Comparison of ENCODE assay signal across 18 mouse cellular contexts in the genomic region with DNA sequence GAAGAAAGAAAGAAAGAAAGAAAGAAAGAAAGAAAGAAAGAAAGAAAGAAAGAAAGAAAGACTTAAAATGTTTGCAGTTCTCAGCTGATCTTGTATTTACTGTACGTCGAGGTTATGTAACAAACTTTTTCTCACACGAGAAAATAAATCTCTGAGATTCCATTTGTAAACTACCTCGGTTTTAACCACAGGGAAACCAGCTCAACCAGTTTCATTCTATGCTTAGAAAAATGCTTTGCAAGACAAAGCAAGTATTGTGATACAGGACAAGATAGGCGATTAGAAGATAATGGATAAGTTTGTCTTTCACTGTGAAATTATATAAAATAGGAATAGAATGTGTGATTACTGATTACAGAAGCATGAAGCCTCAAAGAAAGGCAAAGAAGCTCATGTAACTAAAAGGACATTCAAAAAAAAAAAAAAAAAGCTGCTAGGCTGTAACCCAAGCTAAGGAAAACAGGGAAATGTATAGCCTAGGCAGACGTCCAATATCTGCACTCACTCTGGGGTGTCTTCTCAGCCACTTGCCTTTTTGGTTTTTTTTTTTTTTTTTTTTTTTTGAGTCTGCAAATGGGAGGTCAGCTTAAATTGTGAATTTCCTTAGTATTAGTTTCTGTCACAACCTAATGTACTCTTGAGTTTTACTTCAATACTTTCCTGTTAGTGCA.
"Had no signal": no experiment of that assay in that cellular context is flagged by ENCODE, and none has a peak within 500 bp of the region (broad histone marks: within the 10 kb centered on the region; RNA-seq: fewer than 3 reads in every experiment).

No protein-coding gene starts in this region.

- H3K27ac ChIP-seq: left cerebral cortex, adult 2 months; limb, embryonic 13.5 days; liver, embryonic 13.5 days; lung, embryonic 15.5 days; stomach, postnatal 0 days had no signal

- H3K9me3 ChIP-seq: limb, embryonic 13.5 days; liver, embryonic 13.5 days; lung, embryonic 15.5 days had no signal

- H3K4me1 ChIP-seq: limb, embryonic 13.5 days; liver, embryonic 13.5 days; lung, embryonic 15.5 days had no signal

- H3K27me3 ChIP-seq: limb, embryonic 13.5 days; liver, embryonic 13.5 days; lung, embryonic 15.5 days had no signal

- H3K9ac ChIP-seq: limb, embryonic 13.5 days; liver, embryonic 13.5 days; lung, embryonic 15.5 days had no signal

- ATAC-seq: inflammation-experienced regulatory T-cells, adult 6 months; intestine, embryonic 16.5 days had no signal

- DNase-seq: kidney, adult 18-20 months; kidney, postnatal 10 days; kidney, postnatal 36 days; layer of hippocampus, postnatal 36 days; left cerebral cortex, postnatal 4 days; liver, embryonic 13.5 days; lung, postnatal 4 days; midbrain, embryonic 14.5 days; thymus, adult 2 months; thymus, postnatal 14 days; thymus, postnatal 4 days had no signal

- H3K36me3 ChIP-seq: limb, embryonic 13.5 days; liver, embryonic 13.5 days; lung, embryonic 15.5 days had no signal

- H3K4me2 ChIP-seq: limb, embryonic 13.5 days; liver, embryonic 13.5 days; lung, embryonic 15.5 days; midbrain, embryonic 11.5 days had no signal

- H3K4me3 ChIP-seq: left cerebral cortex, adult 2 months; limb, embryonic 13.5 days; liver, embryonic 13.5 days; lung, embryonic 15.5 days had no signal
